Mouse (Mus musculus) olfactory bulb, adult 2 months (tissue): ENCODE results near the gene Hist1h2ah.

Experiments
- CTCF ChIP-seq: fragments of 200-500 bp; IDR thresholded peaks from 2 replicates; pipeline ENCODE4 v1.5.1; 2012; ENCODE audit warnings: low read depth, mild to moderate bottlenecking, low read length, moderate library complexity; ENCODE audit not compliant: insufficient read depth
- POLR2A ChIP-seq: fragments of 200-500 bp; IDR thresholded peaks from 2 replicates; pipeline ENCODE4 v1.6.1; 2012; ENCODE audit warnings: mild to moderate bottlenecking, low read depth, low read length, moderate library complexity; ENCODE audit not compliant: insufficient read depth

DNA sequence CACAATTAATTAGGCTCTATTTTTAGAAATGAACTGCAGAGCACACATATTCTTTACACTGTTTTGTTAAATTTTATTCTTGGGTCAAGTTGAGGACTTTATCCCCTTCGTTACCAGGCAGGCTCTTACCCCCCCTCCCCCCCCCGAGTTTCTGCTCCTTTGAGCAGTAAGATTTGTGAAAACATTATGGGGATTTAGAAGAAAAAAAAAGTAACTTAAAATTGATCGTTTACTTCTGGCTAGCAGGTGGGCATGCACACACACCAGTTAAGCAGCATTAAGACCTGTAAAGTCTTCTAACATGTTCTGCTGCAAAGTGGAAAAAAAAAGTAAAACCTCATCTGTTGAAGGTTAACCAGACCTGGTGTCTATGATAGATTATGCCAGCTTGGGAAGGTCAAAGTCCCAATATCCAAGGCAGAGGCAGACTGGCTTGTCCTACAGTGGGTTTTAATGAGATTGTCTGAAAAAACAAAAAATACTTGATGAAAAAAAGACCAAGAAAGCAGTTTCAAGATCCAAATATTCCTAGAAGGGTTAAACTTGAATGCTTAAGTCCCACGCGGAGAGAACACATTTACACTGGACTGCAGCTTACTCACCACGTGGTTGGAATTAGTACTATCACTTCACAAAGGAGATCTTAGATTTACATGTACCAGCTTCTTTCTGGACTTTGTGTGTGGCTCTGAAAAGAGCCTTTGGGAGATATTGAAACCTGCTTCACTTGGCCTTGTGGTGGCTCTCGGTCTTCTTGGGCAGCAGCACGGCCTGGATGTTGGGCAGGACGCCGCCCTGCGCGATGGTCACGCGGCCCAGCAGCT is 713 bp downstream of the Hist1h2ah start:
- TF ChIP-seq POLR2A (no peak), CTCF (no peak)
